Mouse (Mus musculus) midbrain, embryonic 14.5 days (tissue): ENCODE results near the gene Kcnj10. TPM values are rescaled to one million over a fixed set of nuclear protein-coding genes. Genes with fewer than 3 reads are reported as not detected.

Experiments
- ATAC-seq: fragments of 200-750 bp; cut with Nextera tagmentation; 2 replicates; pipeline ENCODE4 v1.8.0; 2017; ENCODE audit warnings: moderate number of reproducible peaks, moderate library complexity; ENCODE audit not compliant: low FRiP score, low TSS enrichment
- DNase-seq: peaks from one replicate; pipeline ENCODE4 v3.0.0-alpha.2; 2015
- H3K27ac ChIP-seq: fragments of 300-500 bp; sonication (generic); replicated peaks from 2 replicates; pipeline ENCODE4 v1.5.1; 2014; ENCODE audit warnings: mild to moderate bottlenecking, low read depth, low read length, moderate library complexity
- H3K27me3 ChIP-seq: fragments of 300-500 bp; sonication (generic); 2 replicates; pipeline ENCODE4 v1.6.1; 2014; ENCODE audit warnings: low read length, control low read depth, mixed read lengths; ENCODE audit not compliant: control insufficient read depth, insufficient read depth
- H3K36me3 ChIP-seq: fragments of 300-500 bp; sonication (generic); 2 replicates; pipeline ENCODE4 v1.6.1; 2014; ENCODE audit warnings: low read length, control low read depth; ENCODE audit not compliant: control insufficient read depth, insufficient read depth
- H3K4me1 ChIP-seq: fragments of 300-500 bp; sonication (generic); 2 replicates; pipeline ENCODE4 v1.6.1; 2014; ENCODE audit warnings: mild to moderate bottlenecking, antibody characterized with exemption, low read length, control low read depth; ENCODE audit not compliant: control insufficient read depth, insufficient read depth
- H3K4me2 ChIP-seq: fragments of 300-500 bp; sonication (generic); 2 replicates; pipeline ENCODE4 v1.6.1; 2014; ENCODE audit warnings: mild to moderate bottlenecking, low read length, moderate library complexity
- H3K4me3 ChIP-seq: fragments of 300-500 bp; sonication (generic); replicated peaks from 2 replicates; pipeline ENCODE4 v1.5.1; 2014; ENCODE audit warnings: low read depth, low read length
- H3K9ac ChIP-seq: fragments of 300-500 bp; sonication (generic); replicated peaks from 2 replicates; pipeline ENCODE4 v1.6.1; 2014; ENCODE audit warnings: mild to moderate bottlenecking, low read length, moderate library complexity
- H3K9me3 ChIP-seq: fragments of 300-500 bp; sonication (generic); 2 replicates; pipeline ENCODE4 v1.6.1; 2016; ENCODE audit warnings: low read length, control low read depth, mixed read lengths; ENCODE audit not compliant: control insufficient read depth
- WGBS: fragments of 180-500 bp; shearing (Covaris S2); extraction: QIAGEN DNeasy Blood & Tissue Kit; methylation state at CpG from one replicate; pipeline ENCODE4 v1.1.7; 2014; 5-methylcytosine and 5-hydroxymethylcytosine counted together
- polyA plus RNA-seq: library from polyadenylated mRNA; unstranded; fragments of >200 nt; fragmentation: Nextera tagmentation; extraction: Ambion mirVana; gene quantifications from 2 replicates; pipeline ENCODE4 v1.2.1, GENCODE M21; 2014

Gene Kcnj10
- polyA plus RNA-seq, 1 experiment from 2014 or later = 1.5 TPM

DNA sequence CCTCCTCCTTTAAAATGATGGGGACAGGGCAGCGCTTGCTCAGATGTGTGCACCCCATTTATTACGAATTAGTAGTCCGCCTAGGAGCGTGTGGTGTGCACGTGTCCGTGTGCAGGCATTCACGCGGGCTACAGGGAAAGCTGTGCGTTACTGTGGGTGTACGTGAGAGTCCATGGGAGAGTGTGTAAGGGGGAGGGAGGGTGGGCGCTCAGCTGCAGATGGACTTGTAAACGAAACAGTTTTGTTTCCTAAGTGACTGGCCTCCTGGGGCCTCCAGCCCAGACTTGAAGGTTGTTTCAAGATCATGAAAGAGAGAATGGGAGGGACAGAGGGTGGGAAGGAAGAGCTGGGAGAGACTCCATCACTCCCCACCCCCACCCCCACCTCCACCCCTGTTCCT, 39.8 kb upstream of the Kcnj10 start:
- no peak overlapping the region for H3K27ac ChIP-seq
- no peak overlapping the region for H3K9ac ChIP-seq
- DNase-seq = peak; percentile 48
- no peak overlapping the region for H3K4me3 ChIP-seq
- H3K36me3 ChIP-seq = no peaks in the 10 kb centered on the region
- peaks cover 16% of the 10 kb centered on the region; the same call in 1 of the 2 replicates for H3K4me1 ChIP-seq
- H3K4me2 ChIP-seq = no peak overlapping the region
- no peaks in the 10 kb centered on the region for H3K27me3 ChIP-seq
- 44% methylated on average over 12 of the region's 12 CpGs for WGBS
- no peaks in the 10 kb centered on the region for H3K9me3 ChIP-seq
- peak; percentile 4; the same call in 1 of the 2 replicates for ATAC-seq

DNA sequence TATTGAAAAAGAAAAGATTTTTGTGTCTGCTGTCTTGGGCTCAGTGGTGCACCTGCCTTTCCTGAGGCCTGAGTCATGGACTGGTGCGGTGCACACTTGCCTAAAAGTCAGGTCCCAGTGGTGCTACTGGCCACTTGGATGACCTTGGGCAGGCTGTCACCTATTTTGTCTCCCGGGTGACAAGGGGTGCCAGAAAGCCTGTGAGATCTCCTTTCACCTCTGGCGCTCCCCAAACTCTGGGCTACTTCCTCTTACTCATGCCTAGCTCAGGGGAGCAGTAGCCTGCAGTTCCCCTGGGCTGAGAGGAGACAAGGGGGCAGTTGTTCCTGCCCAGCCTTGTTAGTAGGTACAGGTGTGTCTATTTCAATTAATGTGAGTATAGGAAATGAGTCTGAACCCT, 38.7 kb upstream of the Kcnj10 start:
- H3K9ac ChIP-seq = no peak overlapping the region
- no peak overlapping the region for H3K4me2 ChIP-seq
- ATAC-seq = no peak
- no peak for DNase-seq
- peaks cover 16% of the 10 kb centered on the region; the same call in 1 of the 2 replicates for H3K4me1 ChIP-seq
- no peaks in the 10 kb centered on the region for H3K36me3 ChIP-seq
- H3K4me3 ChIP-seq = no peak overlapping the region
- H3K9me3 ChIP-seq = no peaks in the 10 kb centered on the region
- WGBS = 49% methylated on average over 3 of the region's 3 CpGs
- H3K27ac ChIP-seq = no peak overlapping the region
- H3K27me3 ChIP-seq = no peaks in the 10 kb centered on the region

DNA sequence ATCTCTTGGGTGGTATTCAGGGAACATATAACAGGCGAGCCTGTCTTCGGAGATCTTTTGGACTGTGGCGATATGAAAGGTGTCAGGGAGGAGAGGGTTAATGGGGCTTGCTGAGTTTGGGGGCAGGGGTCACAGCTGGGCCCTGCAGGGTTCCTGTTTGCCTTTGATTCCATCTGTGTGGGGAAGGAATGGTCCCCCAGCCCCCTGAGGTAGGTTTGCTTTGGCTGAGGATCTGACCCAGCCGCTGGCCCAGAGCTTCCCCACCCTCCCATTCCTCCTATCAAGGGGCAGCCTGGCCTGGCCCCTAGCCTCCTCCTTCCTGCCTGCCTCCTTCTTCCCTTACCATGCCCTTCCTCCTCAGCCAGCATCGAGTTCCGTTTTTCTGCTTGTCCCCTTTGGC, 38.2 kb upstream of the Kcnj10 start:
- no peaks in the 10 kb centered on the region for H3K36me3 ChIP-seq
- no peak overlapping the region for H3K27ac ChIP-seq
- peaks cover 12% of the 10 kb centered on the region; the same call in 1 of the 2 replicates for H3K4me1 ChIP-seq
- H3K4me2 ChIP-seq = no peak overlapping the region
- ATAC-seq = no peak
- no peak overlapping the region for H3K4me3 ChIP-seq
- no peak for DNase-seq
- WGBS = 10% methylated on average over 6 of the region's 6 CpGs
- H3K9me3 ChIP-seq = no peaks in the 10 kb centered on the region
- no peak overlapping the region for H3K9ac ChIP-seq
- no peaks in the 10 kb centered on the region for H3K27me3 ChIP-seq

DNA sequence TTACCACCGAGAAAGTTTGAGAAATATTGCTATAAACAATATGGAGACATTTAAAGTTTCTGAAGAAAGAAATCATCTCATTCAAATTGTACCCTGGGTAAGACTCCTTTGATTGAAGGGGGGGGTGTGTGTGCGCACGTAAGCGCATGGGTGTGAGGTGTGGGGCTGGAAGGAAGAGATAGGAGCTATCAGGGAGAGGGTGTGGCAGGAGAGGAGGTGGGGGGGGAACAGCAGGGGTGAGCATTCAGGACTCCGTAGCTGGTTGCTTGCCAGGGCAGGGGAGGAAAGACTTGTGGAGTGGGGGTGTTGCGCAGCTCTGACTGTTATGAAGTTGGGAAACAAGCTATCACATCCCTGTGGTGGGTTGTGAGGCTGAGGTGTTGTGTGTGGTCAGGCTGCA, 36.6 kb upstream of the Kcnj10 start:
- no peak overlapping the region for H3K4me2 ChIP-seq
- DNase-seq (no peak), ATAC-seq (no peak)
- 78% methylated on average over 6 of the region's 6 CpGs for WGBS
- no peak overlapping the region for H3K4me3 ChIP-seq
- no peaks in the 10 kb centered on the region for H3K27me3 ChIP-seq
- no peaks in the 10 kb centered on the region for H3K36me3 ChIP-seq
- no peak overlapping the region for H3K9ac ChIP-seq
- H3K4me1 ChIP-seq = peaks cover 10% of the 10 kb centered on the region; the same call in 1 of the 2 replicates
- H3K9me3 ChIP-seq = no peaks in the 10 kb centered on the region
- H3K27ac ChIP-seq = no peak overlapping the region

DNA sequence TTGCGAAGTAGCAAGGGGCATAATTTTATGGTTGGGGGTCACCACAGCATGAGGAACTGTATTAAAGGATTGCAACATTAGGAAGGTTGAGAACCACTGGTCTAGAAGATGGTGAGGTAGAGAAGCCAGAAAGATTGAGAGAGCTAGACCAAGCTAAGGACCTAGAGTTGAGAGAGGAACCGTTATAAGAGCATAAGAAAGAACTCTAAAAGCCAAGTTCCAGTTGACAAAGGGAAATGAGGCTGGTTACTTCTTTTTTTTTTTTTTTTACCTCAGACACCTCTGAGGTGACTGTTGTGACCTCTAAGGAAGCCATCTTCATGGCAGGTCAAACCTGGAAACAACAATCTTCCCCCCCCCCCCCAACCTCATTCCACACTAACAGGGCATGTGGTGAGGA, 35.9 kb upstream of the Kcnj10 start:
- no peak for ATAC-seq
- WGBS = 87% methylated on average over 2 of the region's 2 CpGs

DNA sequence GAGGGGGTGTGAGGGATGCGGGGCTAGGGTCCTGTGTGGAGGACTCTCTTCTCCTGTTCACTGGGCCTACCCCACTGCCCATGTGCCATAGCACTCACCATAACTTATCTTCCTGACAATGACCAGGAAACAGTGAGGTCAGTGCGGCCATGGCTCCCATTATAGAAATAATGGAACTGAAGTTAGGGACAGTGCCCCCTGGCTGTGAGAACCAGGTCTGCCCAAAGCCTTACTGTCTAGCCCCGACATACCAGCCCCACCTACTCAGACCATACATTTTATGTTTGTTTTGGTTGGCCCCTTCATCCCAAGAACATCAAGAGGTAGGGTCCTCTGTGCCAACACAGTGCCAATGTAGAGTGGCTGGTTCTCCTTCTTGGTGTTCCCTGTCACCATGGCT, 35.4 kb upstream of the Kcnj10 start:
- H3K4me2 ChIP-seq = no peak overlapping the region
- H3K4me3 ChIP-seq = no peak overlapping the region
- no peaks in the 10 kb centered on the region for H3K9me3 ChIP-seq
- no peak overlapping the region for H3K27ac ChIP-seq
- peaks cover 17% of the 10 kb centered on the region; the same call in 1 of the 2 replicates for H3K4me1 ChIP-seq
- no peak overlapping the region for H3K9ac ChIP-seq
- no peak for ATAC-seq
- DNase-seq = no peak
- WGBS = 80% methylated on average over 3 of the region's 3 CpGs
- no peaks in the 10 kb centered on the region for H3K36me3 ChIP-seq
- no peaks in the 10 kb centered on the region for H3K27me3 ChIP-seq

More for the DNA sequence above, 35.9 kb upstream of the Kcnj10 start:
- no peak overlapping the region for H3K4me2 ChIP-seq
- no peak overlapping the region for H3K9ac ChIP-seq
- H3K36me3 ChIP-seq = no peaks in the 10 kb centered on the region
- DNase-seq = no peak
- H3K4me1 ChIP-seq = peaks cover 13% of the 10 kb centered on the region; the same call in 1 of the 2 replicates
- no peak overlapping the region for H3K27ac ChIP-seq
- no peak overlapping the region for H3K4me3 ChIP-seq
- no peaks in the 10 kb centered on the region for H3K9me3 ChIP-seq
- no peaks in the 10 kb centered on the region for H3K27me3 ChIP-seq

DNA sequence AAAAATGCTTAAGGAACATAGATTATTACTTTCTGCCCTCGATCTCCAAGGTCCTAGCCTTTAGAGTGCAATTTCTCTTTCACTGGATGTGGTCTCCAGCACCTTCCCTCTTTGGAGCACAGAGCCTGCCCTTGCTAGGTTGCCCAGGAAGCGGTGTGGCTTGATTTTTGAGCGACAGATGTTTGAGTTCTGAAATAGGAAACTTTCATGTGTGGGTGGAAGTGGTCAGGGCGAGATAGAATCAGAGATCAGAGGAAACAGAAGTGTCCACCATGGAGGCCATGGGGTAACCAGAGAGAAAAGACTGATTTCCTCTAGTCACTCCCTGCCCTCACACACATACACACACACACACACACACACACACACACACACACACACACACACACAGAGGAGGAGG, 34.8 kb upstream of the Kcnj10 start:
- DNase-seq = no peak
- H3K9me3 ChIP-seq = no peaks in the 10 kb centered on the region
- no peak overlapping the region for H3K27ac ChIP-seq
- H3K4me3 ChIP-seq = no peak overlapping the region
- no peak overlapping the region for H3K9ac ChIP-seq
- H3K4me2 ChIP-seq = no peak overlapping the region
- H3K4me1 ChIP-seq = peaks cover 20% of the 10 kb centered on the region
- no peaks in the 10 kb centered on the region for H3K36me3 ChIP-seq
- WGBS = 93% methylated on average over 4 of the region's 4 CpGs
- ATAC-seq = no peak
- H3K27me3 ChIP-seq = no peaks in the 10 kb centered on the region

DNA sequence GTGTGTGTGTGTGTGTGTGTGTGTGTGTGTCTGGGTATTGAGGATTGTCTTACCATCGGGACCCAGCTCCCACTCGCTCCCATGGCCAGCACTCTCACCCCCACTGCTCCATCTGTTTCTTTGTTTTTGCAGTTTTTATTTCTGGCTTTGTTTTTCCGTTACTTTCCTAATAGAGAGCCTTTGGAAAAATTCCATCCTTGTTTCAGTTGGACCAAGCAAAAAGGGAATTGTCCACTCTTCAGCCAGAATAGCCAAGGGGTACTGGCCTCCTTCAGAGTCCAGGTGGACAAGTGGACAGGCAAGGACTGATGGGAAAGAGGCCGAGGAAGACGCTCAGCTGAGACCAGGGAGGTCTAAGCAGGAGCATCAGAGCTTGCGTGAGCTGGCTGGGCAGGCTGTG, 34.1 kb upstream of the Kcnj10 start:
- no peak overlapping the region for H3K4me3 ChIP-seq
- WGBS = 77% methylated on average over 6 of the region's 6 CpGs
- no peaks in the 10 kb centered on the region for H3K27me3 ChIP-seq
- H3K36me3 ChIP-seq = no peaks in the 10 kb centered on the region
- H3K9me3 ChIP-seq = no peaks in the 10 kb centered on the region
- H3K4me2 ChIP-seq = no peak overlapping the region
- peaks cover 22% of the 10 kb centered on the region for H3K4me1 ChIP-seq
- DNase-seq (no peak), ATAC-seq (no peak)
- H3K27ac ChIP-seq = no peak overlapping the region
- H3K9ac ChIP-seq = no peak overlapping the region

DNA sequence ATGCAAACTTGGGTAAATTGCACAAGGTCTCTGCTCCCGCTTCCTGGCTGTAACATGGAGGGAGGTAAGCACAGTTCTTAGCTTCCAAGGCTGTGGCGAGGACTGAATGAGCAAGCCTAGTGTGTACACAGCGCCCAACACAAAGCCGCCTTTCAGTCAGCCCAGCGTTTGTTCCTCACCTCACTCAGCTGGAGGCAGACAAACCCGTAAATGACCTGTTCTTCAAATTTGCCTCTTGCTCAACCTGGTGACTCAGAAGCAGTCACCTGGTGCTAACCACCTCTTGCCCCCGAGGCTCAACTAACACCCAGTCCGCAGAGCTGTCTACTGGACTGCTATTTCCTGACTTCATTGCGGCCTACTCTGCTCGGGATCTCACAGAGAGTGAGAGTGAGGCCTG, 33.1 kb upstream of the Kcnj10 start:
- WGBS = 67% methylated on average over 10 of the region's 10 CpGs
- no peaks in the 10 kb centered on the region for H3K36me3 ChIP-seq
- H3K4me1 ChIP-seq = peaks cover 19% of the 10 kb centered on the region
- ATAC-seq (no peak), DNase-seq (no peak)
- no peaks in the 10 kb centered on the region for H3K9me3 ChIP-seq
- H3K27me3 ChIP-seq = no peaks in the 10 kb centered on the region
- H3K4me2 ChIP-seq = no peak overlapping the region
- no peak overlapping the region for H3K27ac ChIP-seq
- no peak overlapping the region for H3K4me3 ChIP-seq
- no peak overlapping the region for H3K9ac ChIP-seq
